Mouse (Mus musculus) gastrocnemius, postnatal 4 days (tissue): Measurements from ENCODE around the gene Trim43b. TPM values are rescaled to one million over a fixed set of nuclear protein-coding genes. Genes with fewer than 3 reads are reported as not detected.
A peak's percentile ranks its signal among the peaks of the same experiment; 100 is the strongest.
"Not testable (repeated sequence)": the region's sequence is repeated elsewhere in the genome, so short reads cannot be mapped to it uniquely, and the experiment has no call there.

Experiments
- DNase-seq, 2 experiments: peaks; one replicate each; pipeline ENCODE4 v3.0.0; 2021 to 2022; ENCODE audit warnings: low spot score in 2 of 2, mixed read lengths in 2 of 2
- long read RNA-seq, 2 experiments: library from polyadenylated mRNA; stranded (forward); transcript quantifications; one replicate each; pipeline ENCODE4 v2.0.0; 2021
- total RNA-seq, 2 experiments: library from RNA; stranded (reverse); gene quantifications; 2 replicates each; pipeline ENCODE4 v1.2.3; 2021

Trim43b gene
- under 1 TPM in 1 of 2 experiments, not detected in 1; 0.17 TPM for total RNA-seq
- long read RNA-seq, experiment 1, result 0 reads
- long read RNA-seq, experiment 2, result 0 reads

GRCm38 (mm10) chr9:89092735-89093134, at the start of gene Trim43b:
TSS of gene Trim43b (minus strand) at chr9:89092835.
- not testable (repeated sequence) for DNase-seq

GRCm38 (mm10) chr9:89104576-89104975, 11.9 kb upstream of the Trim43b start:
- DNase-seq, result not testable (repeated sequence)

GRCm38 (mm10) chr9:89086746-89087145, 5.9 kb downstream of the Trim43b start:
- not testable (repeated sequence) for DNase-seq

GRCm38 (mm10) chr9:89079637-89080036, 13.0 kb downstream of the Trim43b start:
- DNase-seq, result not testable (repeated sequence)

- not testable (repeated sequence) for DNase-seq
These were observed 16.1 kb downstream of the Trim43b start for GRCm38 (mm10) chr9:89076508-89076907.

- DNase-seq, result not testable (repeated sequence)
These were observed 25.5 kb downstream of the Trim43b start for GRCm38 (mm10) chr9:89067143-89067501.

GRCm38 (mm10) chr9:89066378-89067142, 26.1 kb downstream of the Trim43b start:
- DNase-seq, result peak; percentile 35 to 69

Other genes starting within 250 kb of the Trim43b start
- gene Bcl2a1a, start 135.9 kb downstream of the Trim43b start, total RNA-seq, result not detected
- gene Bcl2a1b, start 106.4 kb upstream of the Trim43b start, total RNA-seq, result 1 to 10 TPM in 1 of 2 experiments, not detected in 1; 1.0 TPM
- 1 to 10 TPM in 1 of 2 experiments, not detected in 1; 1.3 TPM for gene Gm29094, start 106.5 kb upstream of the Trim43b start, total RNA-seq
- gene Mthfs, start 117.8 kb upstream of the Trim43b start, total RNA-seq, result 10 to 100 TPM; 14.3 to 18.1 TPM